Mouse (Mus musculus) liver, embryonic 14.5 days (tissue): ENCODE data around the gene Gm42417. TPM values are rescaled to one million over a fixed set of nuclear protein-coding genes. Genes with fewer than 3 reads are reported as not detected.

Experiments used
- ATAC-seq: fragments of 200-750 bp; cut with Nextera tagmentation; 2 replicates; pipeline ENCODE4 v1.8.0; 2017; ENCODE audit warnings: moderate number of reproducible peaks, mild to moderate bottlenecking, moderate library complexity; ENCODE audit not compliant: insufficient read depth
- DNase-seq, 3 experiments: peaks; one replicate each; pipeline ENCODE4 v3.0.0-alpha.2; 2012 to 2013; ENCODE audit warnings: low read depth in 3 of 3, low spot score in 3 of 3
- H3K27ac ChIP-seq: fragments of 300-500 bp; sonication (generic); 2 replicates; pipeline ENCODE4 v1.5.1; 2014; ENCODE audit warnings: moderate library complexity, mild to moderate bottlenecking, control low read depth, inconsistent platforms
- H3K27me3 ChIP-seq: fragments of 300-500 bp; sonication (generic); 2 replicates; pipeline ENCODE4 v1.6.1; 2014; ENCODE audit warnings: mild to moderate bottlenecking, low read length, moderate library complexity; ENCODE audit not compliant: control insufficient read depth, insufficient read depth
- H3K36me3 ChIP-seq: fragments of 300-500 bp; sonication (generic); replicated peaks from 2 replicates; pipeline ENCODE4 v1.6.1; 2014; ENCODE audit warnings: low read depth; ENCODE audit not compliant: control insufficient read depth, insufficient read depth
- H3K4me1 ChIP-seq, 2 experiments: fragments of 200-500 bp in 1 of 2; fragments of 300-500 bp in 1 of 2; sonication (generic) in 1 of 2; replicated peaks; 2 replicates each; pipeline ENCODE4 v1.6.1; 2012 to 2014; ENCODE audit warnings: antibody characterized with exemption in 1 of 2, inconsistent platforms in 1 of 2, low read length in 1 of 2; ENCODE audit not compliant: control insufficient read depth in 2 of 2, insufficient read depth in 2 of 2
- H3K4me2 ChIP-seq: fragments of 300-500 bp; sonication (generic); 2 replicates; pipeline ENCODE4 v1.6.1; 2014; ENCODE audit warnings: low read depth, mild to moderate bottlenecking, control low read depth, moderate library complexity
- H3K4me3 ChIP-seq, 2 experiments: fragments of 200-500 bp in 1 of 2; fragments of 300-500 bp in 1 of 2; sonication (generic) in 1 of 2; 2 replicates each; pipeline ENCODE4 v1.5.1; 2012 to 2014; ENCODE audit warnings: low read depth in 2 of 2, low read length in 2 of 2, mild to moderate bottlenecking in 2 of 2, control low read depth in 1 of 2, inconsistent platforms in 1 of 2, moderate library complexity in 1 of 2; ENCODE audit not compliant: insufficient read depth in 1 of 2
- H3K9ac ChIP-seq: fragments of 300-500 bp; sonication (generic); replicated peaks from 2 replicates; pipeline ENCODE4 v1.6.1; 2014; ENCODE audit warnings: mild to moderate bottlenecking, control low read depth, moderate library complexity
- H3K9me3 ChIP-seq: fragments of 300-500 bp; sonication (generic); 2 replicates; pipeline ENCODE4 v1.6.1; 2016; ENCODE audit warnings: low read length, mixed read lengths; ENCODE audit not compliant: control insufficient read depth
- CTCF ChIP-seq: IDR thresholded peaks from 2 replicates; pipeline ENCODE4 v1.5.1; 2016; ENCODE audit warnings: antibody characterized with exemption, low read depth, control low read depth
- EP300 ChIP-seq: IDR thresholded peaks from 2 replicates; pipeline ENCODE4 v1.6.1; 2016; ENCODE audit warnings: antibody characterized with exemption, low read depth
- whole genome bisulfite sequencing: fragments of 180-500 bp; shearing (Covaris S2); extraction: QIAGEN DNeasy Blood & Tissue Kit; methylation state at CpG from one replicate; pipeline ENCODE4 v1.1.7; 2014; ENCODE audit not compliant: insufficient replicate concordance; 5-methylcytosine and 5-hydroxymethylcytosine counted together
- polyA plus RNA-seq, 2 experiments: library from polyadenylated mRNA; depleted of rRNA in 1 of 2; stranded (reverse) in 1 of 2; unstranded in 1 of 2; fragments of >200 nt; fragmentation: Nextera tagmentation in 1 of 2; extraction: Ambion mirVana in 1 of 2; gene quantifications; 2 replicates each; pipeline versions ENCODE4 v1.2.1 to v1.2.3; 2012 to 2014

The Gm42417 gene
- polyA plus RNA-seq, 2 experiments: not detected

DNA sequence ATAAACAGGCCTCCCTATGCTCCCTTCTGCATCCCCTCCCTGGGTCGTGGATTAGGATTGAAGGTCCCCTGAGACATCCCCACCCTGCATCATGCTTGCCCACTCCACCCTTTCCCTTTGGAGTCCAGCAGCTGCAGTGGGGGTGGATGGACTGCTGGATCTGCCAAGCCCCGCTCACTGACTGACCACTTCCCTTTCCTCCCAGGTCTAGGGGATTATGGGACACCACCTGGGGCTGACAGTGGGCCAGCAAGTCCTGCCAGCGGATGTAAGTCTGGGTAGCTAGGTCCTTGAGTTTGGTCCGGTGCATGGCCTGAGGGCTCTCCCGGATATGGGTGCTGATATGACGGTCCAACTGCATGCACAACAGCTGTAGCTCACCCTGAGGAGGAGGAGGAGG lies 24.9 kb upstream of the Gm42417 start:
- H3K4me3 ChIP-seq: no peak overlapping the region
- H3K4me2 ChIP-seq: no peak overlapping the region
- no peaks in the 10 kb centered on the region for H3K36me3 ChIP-seq
- DNase-seq (no peak), ATAC-seq (no peak)
- peaks cover 0 to 10% of the 10 kb centered on the region in 2 experiments; a peak in 2 of 4 replicates for H3K4me1 ChIP-seq
- H3K27ac ChIP-seq: no peak overlapping the region
- H3K27me3 ChIP-seq: peaks cover 21% of the 10 kb centered on the region
- no peak overlapping the region for H3K9ac ChIP-seq
- no peaks in the 10 kb centered on the region for H3K9me3 ChIP-seq
- 41% methylated on average over 6 of the region's 6 CpGs for WGBS
- TF ChIP-seq CTCF: no peak
- TF ChIP-seq EP300: no peak

DNA sequence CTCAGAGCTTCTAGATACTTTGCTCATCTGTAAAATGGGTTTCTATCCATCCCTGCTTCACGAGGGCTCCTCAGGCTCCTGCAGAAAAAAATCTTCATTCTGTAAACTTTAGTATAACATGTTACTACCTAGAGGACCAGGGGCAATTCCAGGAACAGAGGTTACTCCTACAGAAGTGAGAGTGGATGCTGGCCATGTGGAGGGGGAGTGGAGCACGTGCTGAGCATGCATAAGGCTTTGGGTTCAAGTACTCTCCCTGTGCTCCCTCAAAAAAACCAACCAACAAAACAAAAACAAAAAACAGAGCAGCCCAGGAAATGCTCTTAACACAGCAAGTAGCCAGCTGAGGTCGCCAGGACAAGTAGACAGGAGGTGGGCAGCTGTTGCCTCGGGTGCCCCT lies 24.4 kb upstream of the Gm42417 start:
- Histone ChIP-seq H3K9me3 (no peaks in the 10 kb centered on the region), H3K36me3 (no peaks in the 10 kb centered on the region), H3K4me1 (peaks cover 0 to 10% of the 10 kb centered on the region in 2 experiments; a peak in 2 of 4 replicates), H3K27me3 (peaks cover 26% of the 10 kb centered on the region), H3K4me3 (no peak overlapping the region), H3K9ac (no peak overlapping the region), H3K27ac (no peak overlapping the region), H3K4me2 (no peak overlapping the region)
- DNase-seq (no peak), ATAC-seq (no peak)
- WGBS: 29% methylated on average over 4 of the region's 4 CpGs
- TF ChIP-seq EP300 (no peak), CTCF (no peak)

GRCm38 (mm10) chr1:36563197-36563596 lies 24.0 kb upstream of the Gm42417 start:
- Histone ChIP-seq H3K4me3 (no peak overlapping the region), H3K4me2 (no peak overlapping the region), H3K36me3 (no peaks in the 10 kb centered on the region), H3K4me1 (peaks cover 0 to 10% of the 10 kb centered on the region in 2 experiments; a peak in 2 of 4 replicates), H3K27ac (no peak overlapping the region), H3K27me3 (peaks cover 30% of the 10 kb centered on the region), H3K9me3 (no peaks in the 10 kb centered on the region), H3K9ac (no peak overlapping the region)
- DNase-seq (no peak), ATAC-seq (no peak)
- WGBS: 70% methylated on average over 2 of the region's 2 CpGs
- TF ChIP-seq CTCF (no peak), EP300 (no peak)

- Histone ChIP-seq H3K4me3 (no peak overlapping the region), H3K4me2 (no peak overlapping the region), H3K9ac (no peak overlapping the region), H3K9me3 (no peaks in the 10 kb centered on the region), H3K4me1 (peaks cover 0 to 10% of the 10 kb centered on the region in 2 experiments; a peak in 2 of 4 replicates), H3K27me3 (peaks cover 39% of the 10 kb centered on the region), H3K36me3 (no peaks in the 10 kb centered on the region), H3K27ac (no peak overlapping the region)
- 47% methylated on average over 4 of the region's 4 CpGs for WGBS
- DNase-seq: no peak
- TF ChIP-seq CTCF: no peak
- no peak for TF ChIP-seq EP300
- ATAC-seq: no peak
Measured at GRCm38 (mm10) chr1:36562388-36562787, 23.2 kb upstream of the Gm42417 start.

- DNase-seq: no peak
- TF ChIP-seq CTCF (no peak), EP300 (no peak)
Measured at GRCm38 (mm10) chr1:36560903-36561302, 21.7 kb upstream of the Gm42417 start.

GRCm38 (mm10) chr1:36559888-36560287 lies 20.7 kb upstream of the Gm42417 start:
- no peak overlapping the region for H3K27ac ChIP-seq
- H3K36me3 ChIP-seq: no peaks in the 10 kb centered on the region
- no peak overlapping the region for H3K4me3 ChIP-seq
- H3K4me2 ChIP-seq: no peak overlapping the region
- 17% methylated on average over 5 of the region's 5 CpGs for WGBS
- H3K4me1 ChIP-seq: peaks cover 0 to 10% of the 10 kb centered on the region in 2 experiments; a peak in 2 of 4 replicates
- ATAC-seq (no peak), DNase-seq (no peak)
- H3K9ac ChIP-seq: no peak overlapping the region
- no peak for TF ChIP-seq EP300
- no peak for TF ChIP-seq CTCF
- no peaks in the 10 kb centered on the region for H3K9me3 ChIP-seq
- peaks cover 62% of the 10 kb centered on the region for H3K27me3 ChIP-seq

More at GRCm38 (mm10) chr1:36560903-36561302, 21.7 kb upstream of the Gm42417 start:
- 31% methylated on average over 6 of the region's 6 CpGs for WGBS
- Histone ChIP-seq H3K4me1 (peaks cover 0 to 10% of the 10 kb centered on the region in 2 experiments; a peak in 2 of 4 replicates), H3K9me3 (no peaks in the 10 kb centered on the region), H3K36me3 (no peaks in the 10 kb centered on the region), H3K27ac (no peak overlapping the region), H3K4me2 (no peak overlapping the region), H3K9ac (no peak overlapping the region), H3K27me3 (peaks cover 53% of the 10 kb centered on the region), H3K4me3 (no peak overlapping the region)
- no peak for ATAC-seq
